Comparison of ENCODE assay signal across 11 mouse cellular contexts in the genomic region with DNA sequence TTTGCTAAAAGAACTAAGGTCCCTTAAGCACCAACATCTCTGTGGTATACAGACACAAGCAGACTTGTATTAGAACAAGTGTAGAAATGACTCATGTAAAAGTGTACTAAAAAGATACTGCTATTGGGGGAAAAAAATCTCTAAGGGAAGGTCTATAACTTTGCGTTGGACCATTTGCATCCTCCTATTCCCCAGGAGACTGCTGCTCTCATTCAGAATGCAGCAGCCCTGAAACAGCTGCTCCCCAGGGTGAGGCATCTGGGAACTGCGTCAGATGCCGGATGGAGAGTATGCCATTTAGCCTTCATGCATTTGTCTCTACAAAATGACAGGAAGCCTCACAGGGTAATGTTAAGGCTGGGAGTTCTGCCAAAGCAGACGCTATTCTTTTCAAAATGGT.
DNase-seq lines count a peak whose midpoint lies in the region; ATAC-seq and TF ChIP-seq lines count a peak whose summit lies in the region.
"Had no signal": no experiment of that assay in that cellular context is flagged by ENCODE, and none has a peak within 500 bp of the region (broad histone marks: within the 10 kb centered on the region; RNA-seq: fewer than 3 reads in every experiment).

No protein-coding gene starts in this region.

- peak; percentile 19 for DNase-seq in gastrocnemius, adult 2 months
- DNase-seq in gastrocnemius, postnatal 25 days = no peak
- DNase-seq in lung, embryonic 14.5 days = peak; percentile 74
- no peak for DNase-seq in lung, adult 2 months
- DNase-seq in lung, postnatal 36 days = peak; percentile 6
- DNase-seq in spleen, postnatal 14 days (ENCODE audit: low spot score in 2 of 2) = no peak
- DNase-seq: cerebellum, adult 11-12 months had no signal

- intact Hi-C loops in gastrocnemius, adult 2 months (cut with DNase I) = no loop called here

- WGBS in lung, embryonic 14.5 days = 27% methylated on average over 4 of the region's 4 CpGs
- 54% methylated on average over 4 of the region's 4 CpGs for WGBS in lung, adult 2 months
- 58% methylated on average over 4 of the region's 4 CpGs for WGBS in heart, embryonic 16.5 days

- no peak for TF ChIP-seq POLR2A in lung, adult 2 months (IDR thresholded peaks at IDR 0.05; ENCODE audit: borderline replicate concordance, extremely low read depth, low read depth, low read length)

- no peaks in the 10 kb centered on the region for H3K4me1 ChIP-seq in lung, embryonic 14.5 days (ENCODE audit: insufficient read depth)
- no peaks in the 10 kb centered on the region for H3K4me1 ChIP-seq in lung, adult 2 months (ENCODE audit: control insufficient read depth, insufficient read depth, low read length)
- H3K4me1 ChIP-seq in heart, embryonic 16.5 days (ENCODE audit: control insufficient read depth, insufficient read depth, low read length) = no peaks in the 10 kb centered on the region

- no peak overlapping the region for H3K27ac ChIP-seq in gastrocnemius, adult 2 months
- no peak overlapping the region for H3K27ac ChIP-seq in lung, embryonic 14.5 days (ENCODE audit: low read depth)
- no peak overlapping the region for H3K27ac ChIP-seq in heart, embryonic 16.5 days (ENCODE audit: low read length)
- H3K27ac ChIP-seq: liver, embryonic 14.5 days had no signal

- no peak overlapping the region for H3K9ac ChIP-seq in lung, embryonic 14.5 days
- no peak overlapping the region for H3K9ac ChIP-seq in heart, embryonic 16.5 days (ENCODE audit: low read length)
- H3K9ac ChIP-seq: liver, embryonic 14.5 days had no signal

- H3K27me3 ChIP-seq in lung, embryonic 14.5 days (ENCODE audit: insufficient read depth, low read length) = 0 out of 2 replicates have a peak, but pooled peaks cover 4% of the 10 kb centered on the region
- H3K27me3 ChIP-seq in heart, embryonic 16.5 days (ENCODE audit: control insufficient read depth, insufficient read depth, low read length) = 0 out of 2 replicates have a peak, but pooled peaks cover 2% of the 10 kb centered on the region

- peak; percentile 73; the same call in 1 of the 2 replicates for ATAC-seq in lung, embryonic 14.5 days (ENCODE audit: insufficient read depth)
- ATAC-seq in heart, embryonic 16.5 days (replicated peaks; ENCODE audit: extremely low read depth, insufficient read depth, low FRiP score) = 0 out of 2 replicates have a peak, but pooled peaks have one; percentile 37
- no peak for ATAC-seq in activated CD4-positive, CD25-positive, alpha-beta regulatory T cell, adult 4 months
- ATAC-seq: CD4-positive, CD25-positive, alpha-beta regulatory T cell, adult 4 months had no signal

- H3K4me2 ChIP-seq in lung, embryonic 14.5 days = no peak overlapping the region
- H3K4me2 ChIP-seq in heart, embryonic 16.5 days (ENCODE audit: low read depth, low read length) = no peak overlapping the region

- no peak overlapping the region for H3K4me3 ChIP-seq in gastrocnemius, adult 2 months
- no peak overlapping the region for H3K4me3 ChIP-seq in lung, embryonic 14.5 days (ENCODE audit: low read depth, low read length)
- no peak overlapping the region for H3K4me3 ChIP-seq in lung, adult 2 months (replicated peaks; ENCODE audit: extremely low read depth, low read depth, low read length)
- H3K4me3 ChIP-seq in heart, embryonic 16.5 days (ENCODE audit: low read length) = no peak overlapping the region

- no peaks in the 10 kb centered on the region for H3K9me3 ChIP-seq in lung, embryonic 14.5 days (ENCODE audit: low read depth, low read length)
- H3K9me3 ChIP-seq in heart, embryonic 16.5 days (replicated peaks; ENCODE audit: control insufficient read depth, low read length) = no peaks in the 10 kb centered on the region

- no peaks in the 10 kb centered on the region for H3K36me3 ChIP-seq in lung, embryonic 14.5 days (ENCODE audit: insufficient read depth)
- no peaks in the 10 kb centered on the region for H3K36me3 ChIP-seq in heart, embryonic 16.5 days (ENCODE audit: control insufficient read depth, insufficient read depth)

- TF ChIP-seq CTCF in gastrocnemius, adult 2 months (IDR thresholded peaks at IDR 0.05) = no peak
- TF ChIP-seq CTCF in lung, embryonic 14.5 days (IDR thresholded peaks at IDR 0.05; ENCODE audit: low read depth) = no peak
- no peak for TF ChIP-seq CTCF in lung, adult 2 months (IDR thresholded peaks at IDR 0.05; ENCODE audit: insufficient read depth, low read length)

Comparison
In these comparisons a context has a peak if more than half of its experiments do, and no peak if none do; other contexts are left out.
1. DNase-seq: peak in gastrocnemius, adult 2 months (single experiment), lung, embryonic 14.5 days (single experiment) and lung, postnatal 36 days (single experiment); none in gastrocnemius, postnatal 25 days (single experiment), lung, adult 2 months (single experiment) and spleen, postnatal 14 days (0 of 2).